Mouse (Mus musculus): Measurements from ENCODE around the gene Cox10.

The Cox10 gene

DNA sequence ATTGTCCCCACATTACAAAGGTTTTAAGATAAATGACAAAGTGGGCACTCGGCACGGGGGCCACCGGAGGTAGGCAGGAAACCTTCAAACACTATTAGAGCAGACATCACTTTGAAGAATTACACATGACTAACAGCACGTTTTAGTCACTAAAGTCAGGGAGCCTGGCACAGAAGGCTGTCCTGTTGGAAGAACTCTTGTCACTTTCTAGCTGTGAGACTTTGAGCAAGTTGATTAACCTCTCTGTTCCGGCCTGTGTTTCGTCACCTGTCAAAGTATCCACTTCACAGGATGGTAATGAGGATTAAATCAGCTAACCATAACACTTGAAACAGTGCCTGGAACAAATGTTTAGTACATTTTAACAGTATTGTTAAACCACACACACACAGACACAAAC is 161.7 kb downstream of the Cox10 start:
- no peak for DNase-seq (ENCODE audit: low read depth, low spot score)

DNA sequence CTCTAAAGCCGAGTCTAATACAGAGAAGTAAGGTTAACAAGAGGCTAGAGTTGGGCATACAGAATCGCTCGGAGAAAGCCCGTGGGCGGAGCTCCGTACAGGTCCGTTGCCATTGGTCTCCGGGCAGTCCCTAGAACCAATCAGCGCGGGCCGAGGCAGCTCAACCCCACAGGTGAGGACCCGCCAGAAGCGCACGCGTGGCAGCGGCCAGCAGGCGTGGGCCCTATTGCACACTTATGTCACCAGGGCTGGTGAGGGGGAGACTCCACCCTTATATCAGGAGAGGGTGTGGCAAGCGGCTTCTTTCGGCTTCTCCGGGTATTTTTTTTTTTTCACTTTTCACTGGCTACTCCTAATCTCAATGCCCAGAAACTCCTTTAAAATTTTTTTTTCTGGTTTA is 164.9 kb downstream of the Cox10 start:
- no peak for DNase-seq (ENCODE audit: low read depth, low spot score)

DNA sequence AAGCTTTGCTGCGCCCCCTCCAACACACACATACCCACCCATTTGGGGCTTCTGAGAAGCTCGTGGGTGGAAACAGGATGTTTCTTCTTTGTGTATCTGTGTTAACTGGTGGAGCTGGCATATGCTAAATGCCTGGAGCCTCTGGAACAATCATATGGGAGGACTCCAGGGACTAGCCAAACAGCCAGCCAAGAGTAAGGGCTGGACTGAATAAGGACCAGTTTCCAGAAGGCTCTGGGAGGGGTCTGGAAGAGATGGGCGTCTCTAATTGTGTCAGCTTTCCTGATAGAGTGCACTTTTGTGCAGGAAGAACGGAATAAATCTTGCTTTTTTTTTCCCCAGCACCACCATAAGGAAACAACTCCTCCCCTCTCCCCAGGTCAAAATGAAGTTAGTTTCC is 165.3 kb downstream of the Cox10 start:
- no peak for DNase-seq (ENCODE audit: low read depth, low spot score)

Measured in 3T3-L1 (cell line).